Mouse (Mus musculus) left cerebral cortex, adult 11 months (tissue): Measurements from ENCODE around the gene Chrng.

ENCODE experiments used
- DNase-seq: peaks from one replicate; pipeline ENCODE4 v3.0.0; 2022; ENCODE audit warnings: low spot score

Gene Chrng

DNA sequence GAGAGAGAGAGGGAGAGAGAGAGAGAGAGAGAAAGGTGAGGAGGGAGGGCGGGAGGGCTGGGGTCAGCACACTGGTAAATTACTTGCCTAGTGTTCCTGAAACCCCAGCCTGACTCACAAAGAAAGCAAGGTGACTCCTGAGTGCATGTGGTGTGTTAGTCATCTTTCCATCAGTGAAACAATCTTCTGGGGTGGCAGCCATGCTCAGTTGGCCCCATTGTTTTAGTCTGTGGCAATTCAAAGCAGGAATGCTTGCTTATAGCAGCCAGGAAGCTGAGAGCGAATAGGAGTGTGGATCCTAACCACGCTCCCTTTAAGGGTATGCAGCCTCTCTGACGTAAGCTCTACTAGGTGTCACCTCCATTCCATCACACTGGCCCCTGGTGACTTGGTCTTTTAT lies 50.7 kb downstream of the Chrng start:
- DNase-seq, result no peak

DNA sequence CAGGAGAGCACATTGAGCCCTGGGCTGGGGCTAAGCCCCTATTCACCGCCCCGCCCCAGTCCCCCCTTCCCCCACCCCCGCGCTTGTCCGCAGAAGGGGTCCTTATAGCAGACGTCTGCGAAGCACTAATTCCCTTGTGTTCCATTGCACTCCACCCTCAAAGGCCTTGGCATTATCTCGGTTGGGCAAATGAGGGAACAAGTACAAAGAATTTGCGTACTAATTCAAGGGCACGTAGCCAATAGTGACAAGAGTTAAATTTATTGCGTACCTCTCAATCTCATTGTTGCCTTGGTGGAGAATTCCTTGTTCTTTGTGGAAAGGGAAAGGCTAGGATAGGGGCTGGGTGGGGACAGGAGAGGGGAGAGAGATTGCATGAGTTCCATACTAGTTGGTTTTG lies 53.2 kb downstream of the Chrng start:
- DNase-seq, result no peak

DNA sequence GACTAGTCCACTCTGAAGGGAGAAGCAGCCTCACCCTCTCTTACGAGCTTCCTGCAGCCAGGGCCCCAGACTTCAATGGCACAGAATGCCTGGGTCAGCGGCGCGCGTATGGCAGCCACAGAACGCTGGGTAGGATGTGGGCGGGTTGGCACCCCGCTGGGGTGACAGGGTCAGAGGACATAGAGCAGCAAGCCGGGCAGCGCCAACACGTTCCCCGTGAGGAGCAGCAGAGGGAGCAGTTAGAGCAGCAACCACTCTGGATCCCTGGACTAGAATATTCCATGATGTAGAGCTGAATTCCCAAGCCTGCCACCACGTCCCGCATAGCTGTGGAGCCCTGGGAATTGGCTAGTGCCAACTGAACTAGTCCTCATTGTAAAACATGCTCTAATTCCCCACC lies 54.0 kb downstream of the Chrng start:
- no peak for DNase-seq

DNA sequence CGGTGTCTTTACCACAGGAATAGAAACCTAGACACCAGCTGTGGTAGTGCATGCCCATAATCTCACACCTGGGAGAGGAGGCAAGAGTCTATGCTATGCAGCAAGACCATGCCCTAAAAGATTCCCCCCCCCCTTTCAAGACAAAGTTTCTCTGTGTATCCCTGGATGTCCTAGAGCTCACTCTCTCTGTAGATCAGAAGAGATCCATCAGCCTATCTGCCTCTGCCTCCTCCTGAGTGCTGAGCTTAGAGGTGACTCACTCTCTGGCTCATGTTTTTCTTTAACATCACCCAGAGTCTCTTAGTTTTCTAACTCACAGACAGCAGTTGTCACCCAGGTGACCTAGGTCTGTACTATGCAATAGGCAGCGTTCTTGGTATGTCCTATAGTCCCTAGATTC lies 54.9 kb downstream of the Chrng start:
- DNase-seq, result no peak
